Mouse (Mus musculus): Measurements from ENCODE around the gene Uvrag. TPM values are rescaled to one million over a fixed set of nuclear protein-coding genes. Genes with fewer than 3 reads are reported as not detected.

Gene Uvrag
- polyA plus RNA-seq, 1 experiment: 16.8 TPM

DNA sequence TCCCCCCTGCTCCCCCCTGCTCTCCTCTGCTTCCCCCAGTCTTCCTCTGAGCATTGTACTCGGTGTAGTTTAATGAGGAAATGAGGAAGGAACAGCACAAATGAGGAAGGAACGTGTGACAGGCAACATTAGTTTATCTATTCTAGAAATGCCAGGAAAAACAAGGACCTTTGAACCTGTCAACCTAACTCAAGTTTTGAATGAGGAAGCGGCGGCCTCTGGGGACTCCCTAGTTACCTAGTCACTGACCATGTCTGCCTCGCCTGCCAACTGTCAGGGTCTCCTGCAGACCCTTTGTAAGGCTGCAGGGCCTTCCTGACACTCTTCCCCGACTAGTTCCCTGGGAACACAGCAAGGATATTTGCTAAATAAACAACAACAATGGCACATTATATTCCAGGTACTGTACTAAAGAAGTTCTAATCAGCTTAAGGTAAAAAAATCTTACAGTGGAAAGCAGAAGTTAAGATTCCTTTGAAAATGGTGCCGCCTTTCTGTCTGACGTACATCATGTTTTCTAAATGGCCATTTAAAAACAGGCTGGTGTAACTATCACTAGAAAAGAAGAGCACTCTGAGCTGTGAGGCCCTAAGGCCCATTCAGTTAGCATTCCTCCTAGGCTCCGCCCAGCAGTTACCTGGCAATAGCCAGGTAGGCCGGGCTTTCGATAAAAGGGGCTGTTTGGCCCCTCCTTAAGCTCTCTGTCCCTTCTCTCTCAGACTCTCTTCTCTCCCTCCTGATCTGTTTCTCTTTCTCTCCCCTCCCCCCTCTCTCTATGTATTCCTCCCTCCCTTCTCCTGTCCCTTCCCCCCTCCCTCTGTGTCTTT is 39.0 kb downstream of the Uvrag start:
- no peak for DNase-seq (ENCODE audit: extremely low spot score in 1 of 2, low spot score in 1 of 2)

DNA sequence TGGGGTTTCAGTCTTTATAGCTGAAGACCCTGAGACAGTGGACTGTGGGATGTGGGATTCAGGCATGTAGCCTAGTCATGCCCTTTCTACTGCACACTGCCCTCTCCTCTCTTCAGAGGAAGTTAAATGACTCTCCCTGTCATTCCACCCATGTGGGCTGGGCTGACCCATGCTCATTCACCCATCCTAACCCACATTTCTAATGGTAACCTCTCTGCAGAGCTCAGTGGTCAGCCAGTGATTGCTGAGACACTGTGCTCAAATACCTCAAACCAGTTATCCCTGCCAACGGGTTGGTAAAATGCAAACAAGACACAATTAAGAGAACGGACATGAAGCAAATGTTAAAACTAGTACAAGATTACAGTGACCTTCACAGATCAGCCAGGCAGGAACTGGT is 39.9 kb downstream of the Uvrag start:
- no peak for DNase-seq (ENCODE audit: extremely low spot score in 1 of 2, low spot score in 1 of 2)

DNA sequence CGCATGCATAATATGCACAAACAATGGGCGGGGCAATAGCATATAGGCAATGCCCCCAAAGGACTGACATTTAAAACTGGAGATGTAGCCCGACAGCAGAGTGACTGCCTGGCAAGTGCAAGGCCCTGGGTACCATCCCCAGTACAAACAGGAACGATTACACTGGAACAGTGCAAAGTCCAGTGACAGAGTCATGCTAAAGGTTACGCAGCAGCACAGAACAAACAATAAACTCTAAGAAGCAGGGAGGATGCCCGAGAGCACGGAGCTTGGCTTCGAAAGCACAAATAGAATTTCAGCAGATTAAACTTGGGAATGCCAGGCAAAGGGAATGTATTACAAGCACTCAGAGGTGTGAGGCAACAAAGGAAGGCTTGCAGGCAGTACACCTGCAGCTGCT is 40.4 kb downstream of the Uvrag start:
- DNase-seq (ENCODE audit: extremely low spot score in 1 of 2, low spot score in 1 of 2): no peak

- DNase-seq (ENCODE audit: extremely low spot score in 1 of 2, low spot score in 1 of 2): no peak
Observed at GRCm38 (mm10) chr7:99100087-99100486, 40.9 kb downstream of the Uvrag start.

DNA sequence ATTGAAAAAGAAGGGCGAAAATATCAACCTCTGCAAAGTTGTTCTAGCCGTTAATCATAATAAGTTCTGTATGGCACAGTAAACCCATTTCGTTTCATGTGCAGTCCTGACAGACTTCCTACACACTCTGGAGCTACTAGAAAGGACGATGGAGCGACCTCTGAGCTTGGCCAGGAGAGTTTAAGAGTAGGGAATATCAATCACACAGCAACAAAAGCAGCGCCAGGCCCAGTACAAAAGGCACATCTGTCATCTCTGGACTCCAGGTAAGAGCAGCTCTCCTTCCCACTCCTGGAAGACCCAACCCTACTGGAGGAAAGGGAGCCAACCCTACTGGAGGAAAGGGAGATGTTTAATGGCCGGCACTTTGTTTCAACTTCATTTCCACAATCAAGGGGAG is 43.2 kb downstream of the Uvrag start:
- no peak for DNase-seq (ENCODE audit: extremely low spot score in 1 of 2, low spot score in 1 of 2)

DNA sequence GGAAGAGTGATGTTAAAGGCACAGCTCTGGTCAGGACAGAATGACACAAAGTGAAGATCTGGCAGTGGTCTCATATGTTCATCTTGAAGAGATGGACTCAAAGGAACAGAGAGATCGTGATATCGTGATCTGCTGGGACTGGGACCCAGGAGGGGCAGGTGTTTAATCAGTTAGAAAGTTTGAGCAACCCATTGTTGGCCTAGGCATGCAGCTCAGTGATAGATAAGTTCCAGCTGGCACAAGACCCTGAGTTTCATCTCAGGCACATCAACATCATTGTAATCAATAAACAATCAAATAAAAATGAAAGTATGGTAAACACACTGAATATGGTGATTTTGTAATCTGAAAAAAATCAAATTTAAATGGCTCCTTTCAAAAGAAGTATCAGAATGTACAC is 43.8 kb downstream of the Uvrag start:
- no peak for DNase-seq (ENCODE audit: extremely low spot score in 1 of 2, low spot score in 1 of 2)

- peak in 1 of 2 experiments; percentile 39 for DNase-seq (ENCODE audit: extremely low spot score in 1 of 2, low spot score in 1 of 2)
Observed at GRCm38 (mm10) chr7:99095191-99095590, 45.8 kb downstream of the Uvrag start.

GRCm38 (mm10) chr7:99094336-99094735 is 46.6 kb downstream of the Uvrag start:
- no peak for DNase-seq (ENCODE audit: extremely low spot score in 1 of 2, low spot score in 1 of 2)

DNA sequence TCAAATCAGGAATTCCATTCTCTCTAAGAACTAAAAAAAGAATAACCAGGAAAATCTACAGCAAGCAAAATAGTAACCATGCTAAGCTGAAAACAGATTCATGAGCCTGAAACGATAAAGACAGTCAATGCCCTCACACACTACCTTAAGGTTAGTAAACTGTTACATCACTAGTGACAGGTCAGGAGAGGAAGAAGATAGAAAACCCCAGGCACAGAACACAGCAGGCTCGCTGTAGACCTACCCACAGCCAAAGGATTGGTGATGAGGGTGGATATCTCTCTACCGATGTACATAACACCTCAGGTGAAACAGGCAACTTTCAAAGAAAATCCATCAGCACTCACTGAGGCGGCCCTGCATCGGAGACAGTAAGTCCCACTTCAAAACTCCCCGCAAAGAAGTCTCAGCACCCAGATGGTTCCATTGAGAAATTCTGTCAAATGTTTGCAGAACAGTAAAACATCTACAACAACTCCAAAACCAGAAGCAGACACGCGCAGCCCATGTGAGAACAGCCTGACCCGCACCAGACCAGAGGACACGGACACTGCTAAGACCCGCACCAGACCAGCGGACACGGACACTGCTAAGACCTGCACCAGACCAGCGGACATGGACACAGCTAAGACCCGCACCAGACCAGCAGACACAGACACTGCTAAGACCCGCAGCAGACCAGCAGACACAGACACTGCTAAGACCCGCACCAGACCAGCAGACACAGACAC is 48.9 kb downstream of the Uvrag start:
- DNase-seq (ENCODE audit: extremely low spot score in 1 of 2, low spot score in 1 of 2): no peak

DNA sequence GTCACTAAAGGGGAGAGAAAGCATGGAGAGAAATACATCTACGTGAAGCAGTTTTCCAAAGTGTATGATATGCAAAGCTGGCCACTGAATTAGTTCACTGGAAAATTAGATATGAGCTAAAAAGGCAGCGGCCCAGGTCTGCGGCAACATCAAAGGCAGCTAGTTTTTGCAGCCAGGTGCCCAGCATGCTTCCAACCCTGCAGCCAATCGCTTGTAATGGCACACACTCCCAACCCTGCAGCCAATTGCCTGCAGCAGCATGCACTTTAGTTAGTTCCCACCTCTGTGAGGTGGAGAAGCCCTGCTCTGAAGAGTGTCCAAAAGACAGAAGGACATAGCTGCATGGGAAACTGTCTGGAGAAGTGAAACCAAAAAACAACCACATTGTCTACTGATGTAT is 51.2 kb downstream of the Uvrag start:
- DNase-seq (ENCODE audit: extremely low spot score in 1 of 2, low spot score in 1 of 2): no peak

- DNase-seq (ENCODE audit: extremely low spot score in 1 of 2, low spot score in 1 of 2): no peak
Observed at GRCm38 (mm10) chr7:99088576-99089346, 52.2 kb downstream of the Uvrag start.

DNA sequence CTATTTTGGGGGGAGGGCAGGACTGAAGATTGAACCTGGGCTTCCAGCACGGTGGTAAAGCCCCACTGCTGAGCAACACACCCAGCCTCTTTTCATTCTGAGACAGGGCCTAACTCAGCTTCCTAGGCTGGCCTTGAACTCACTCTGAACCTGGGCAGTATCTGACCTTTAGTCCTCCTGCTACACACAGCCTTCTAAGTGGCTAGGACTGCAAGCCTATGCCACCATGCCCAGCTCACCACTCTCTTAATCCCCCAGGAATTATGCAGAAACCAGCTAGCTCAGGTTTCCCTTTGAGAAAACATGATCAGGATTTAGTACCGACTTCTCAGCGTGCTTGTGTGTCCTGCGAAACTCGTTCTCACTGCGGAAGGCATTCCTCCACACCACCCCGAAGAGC is 53.4 kb downstream of the Uvrag start:
- DNase-seq (ENCODE audit: extremely low spot score in 1 of 2, low spot score in 1 of 2): no peak

DNA sequence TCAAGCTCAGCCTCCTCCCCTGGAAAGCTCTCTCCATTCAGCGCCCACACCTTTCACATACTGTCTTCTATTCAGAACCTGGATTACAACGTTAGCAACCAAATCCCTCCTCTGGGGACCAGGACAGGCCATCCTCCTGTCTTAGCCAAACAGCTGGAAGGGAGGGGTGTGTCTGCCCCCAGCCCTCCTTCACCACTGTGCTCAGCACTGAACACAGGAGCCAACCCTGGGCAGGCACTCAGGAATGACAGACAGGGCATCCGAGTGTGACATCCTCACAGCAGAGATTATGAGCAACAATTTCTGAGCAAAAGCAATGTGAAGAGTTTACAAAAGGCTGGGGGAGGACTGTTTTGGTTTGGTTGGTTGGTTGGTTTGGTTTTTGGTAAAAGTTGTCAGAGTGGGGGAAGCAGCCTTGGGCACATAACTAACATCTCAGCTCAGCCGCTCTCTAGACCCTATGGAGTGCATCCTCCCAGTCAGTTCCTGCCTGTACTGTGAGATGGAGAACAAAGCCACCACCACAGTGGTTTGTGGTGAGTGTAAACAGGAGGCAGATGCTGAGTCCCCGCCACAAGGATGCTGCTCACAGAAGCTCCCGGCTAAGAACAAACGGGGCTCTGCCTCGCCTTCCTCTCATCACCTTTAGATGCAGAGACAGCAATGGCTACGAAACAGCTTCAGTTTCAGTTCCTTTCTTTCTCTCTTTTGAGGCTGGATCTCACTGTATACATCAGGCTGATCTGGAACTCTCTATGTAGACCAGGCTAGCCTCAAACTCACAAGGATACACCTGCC is 54.1 kb downstream of the Uvrag start:
- no peak for DNase-seq (ENCODE audit: extremely low spot score in 1 of 2, low spot score in 1 of 2)

DNA sequence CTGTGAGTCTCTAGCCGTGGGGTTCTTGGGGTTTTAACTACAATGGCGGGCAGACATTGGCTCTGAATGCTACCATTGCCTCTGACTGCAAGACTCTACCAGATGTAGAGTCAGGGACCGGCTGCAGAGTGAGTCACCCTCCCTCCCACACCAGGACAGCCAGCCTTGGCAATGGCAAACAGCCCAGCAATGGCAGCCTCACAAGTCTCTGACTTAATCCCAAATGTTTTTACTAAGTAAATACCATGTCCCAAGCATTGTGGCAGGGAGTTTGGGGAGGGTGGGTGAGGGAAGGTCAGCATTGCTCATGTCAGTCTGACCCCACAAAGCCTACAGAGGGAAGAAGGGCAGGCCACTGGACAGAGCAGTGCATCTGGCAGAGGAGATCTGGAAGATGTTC is 55.7 kb downstream of the Uvrag start:
- DNase-seq (ENCODE audit: extremely low spot score in 1 of 2, low spot score in 1 of 2): peak in 1 of 2 experiments; percentile 38

GRCm38 (mm10) chr7:99079522-99079921 is 61.4 kb downstream of the Uvrag start:
- DNase-seq (ENCODE audit: extremely low spot score in 1 of 2, low spot score in 1 of 2): peak in 1 of 2 experiments; percentile 86

DNA sequence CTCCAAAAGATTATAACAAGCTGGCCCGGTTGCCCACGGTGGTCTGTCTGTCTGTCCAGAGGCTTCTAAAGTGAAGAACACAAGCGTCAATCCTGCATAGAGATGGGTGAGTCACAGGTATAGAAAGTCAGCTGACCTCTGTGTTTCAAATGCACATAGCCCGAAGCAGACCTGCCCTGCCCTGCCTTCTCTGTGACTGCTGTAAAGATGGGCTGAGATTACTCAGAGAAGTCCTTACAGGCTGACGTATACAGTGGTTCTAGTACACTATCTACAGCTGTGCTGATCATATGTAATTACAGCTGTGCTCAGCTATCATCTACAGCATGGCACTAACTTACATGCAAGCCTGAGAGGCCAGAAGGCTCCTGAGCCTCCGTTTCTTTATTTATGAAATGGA is 62.1 kb downstream of the Uvrag start:
- DNase-seq (ENCODE audit: extremely low spot score in 1 of 2, low spot score in 1 of 2): no peak

DNA sequence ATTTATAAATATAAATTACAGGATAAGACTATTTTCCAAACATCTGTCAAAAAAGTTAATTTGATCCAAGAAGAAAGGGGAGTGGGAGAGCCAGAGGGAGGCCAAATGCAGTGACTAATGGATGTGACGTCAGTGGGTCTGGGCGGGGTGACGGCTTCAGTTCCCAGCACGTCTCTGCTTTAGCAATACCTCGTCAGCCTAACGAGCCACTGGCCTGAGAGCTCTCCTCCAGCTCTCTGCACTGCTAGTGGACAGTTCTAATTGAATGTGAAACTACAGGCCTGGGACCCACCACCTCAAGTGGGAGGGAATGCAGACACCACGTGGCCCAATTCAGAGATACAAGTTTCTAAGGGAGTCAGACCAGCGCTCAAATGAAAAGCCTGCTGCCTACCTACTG is 63.7 kb downstream of the Uvrag start:
- DNase-seq (ENCODE audit: extremely low spot score in 1 of 2, low spot score in 1 of 2): peak in 1 of 2 experiments; percentile 28

DNA sequence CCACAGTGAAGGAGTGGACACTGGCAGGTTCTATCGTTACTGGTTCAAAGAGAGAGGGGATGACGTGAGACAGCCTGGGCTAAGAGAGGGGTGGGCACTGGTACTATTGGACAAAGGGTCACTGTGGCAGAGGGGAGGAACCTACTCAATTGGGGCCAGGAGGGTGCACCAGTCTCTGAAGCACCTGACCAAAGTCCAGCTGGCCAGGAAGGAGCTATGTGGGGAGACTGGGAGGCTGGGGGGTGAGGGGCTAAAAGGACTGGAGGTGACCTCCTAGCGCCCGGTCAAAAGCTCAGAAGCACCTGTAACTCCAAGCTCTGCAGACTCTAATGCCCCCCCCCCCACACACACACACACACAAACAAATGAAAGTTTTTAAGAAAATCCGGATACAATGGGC is 65.8 kb downstream of the Uvrag start:
- DNase-seq (ENCODE audit: extremely low spot score in 1 of 2, low spot score in 1 of 2): no peak

- peak in 1 of 2 experiments; percentile 59 for DNase-seq (ENCODE audit: extremely low spot score in 1 of 2, low spot score in 1 of 2)
Observed at GRCm38 (mm10) chr7:99073734-99074372, 67.1 kb downstream of the Uvrag start.

GRCm38 (mm10) chr7:99067710-99068109 is 73.2 kb downstream of the Uvrag start:
- DNase-seq (ENCODE audit: extremely low spot score in 1 of 2, low spot score in 1 of 2): no peak

Data from frontal cortex, adult 2 months (tissue).